Mouse (Mus musculus) heart, embryonic 11.5 days (tissue): Measurements from ENCODE around the gene Dcst1. TPM values are rescaled to one million over a fixed set of nuclear protein-coding genes. Genes with fewer than 3 reads are reported as not detected.
A peak's percentile ranks its signal among the peaks of the same experiment; 100 is the strongest.

Experiments used
- ATAC-seq: fragments of 200-750 bp; cut with Nextera tagmentation; replicated peaks from 2 replicates; pipeline ENCODE4 v1.8.0; 2017; ENCODE audit warnings: moderate library complexity; ENCODE audit not compliant: insufficient number of reproducible peaks, low FRiP score, low TSS enrichment
- H3K27ac ChIP-seq: fragments of 300-500 bp; sonication (generic); 2 replicates; pipeline ENCODE4 v1.5.1; 2014; ENCODE audit warnings: mild to moderate bottlenecking, low read depth, low read length
- H3K27me3 ChIP-seq: fragments of 300-500 bp; sonication (generic); 2 replicates; pipeline ENCODE4 v1.6.1; 2014; ENCODE audit warnings: mild to moderate bottlenecking, low read length, mixed read lengths; ENCODE audit not compliant: control insufficient read depth, insufficient read depth
- H3K36me3 ChIP-seq: fragments of 300-500 bp; sonication (generic); 2 replicates; pipeline ENCODE4 v1.6.1; 2014; ENCODE audit warnings: mild to moderate bottlenecking, low read length, moderate library complexity, mixed read lengths; ENCODE audit not compliant: control insufficient read depth, insufficient read depth
- H3K4me1 ChIP-seq: fragments of 300-500 bp; sonication (generic); 2 replicates; pipeline ENCODE4 v1.6.1; 2014; ENCODE audit warnings: low read length; ENCODE audit not compliant: control insufficient read depth, insufficient read depth
- H3K4me2 ChIP-seq: fragments of 300-500 bp; sonication (generic); 2 replicates; pipeline ENCODE4 v1.6.1; 2014; ENCODE audit warnings: mild to moderate bottlenecking, moderate library complexity
- H3K4me3 ChIP-seq: fragments of 300-500 bp; sonication (generic); 2 replicates; pipeline ENCODE4 v1.5.1; 2014; ENCODE audit warnings: low read depth, low read length
- H3K9ac ChIP-seq: fragments of 300-500 bp; sonication (generic); 2 replicates; pipeline ENCODE4 v1.6.1; 2014; ENCODE audit warnings: mild to moderate bottlenecking, low read depth, low read length, moderate library complexity
- H3K9me3 ChIP-seq: fragments of 300-500 bp; sonication (generic); replicated peaks from 2 replicates; pipeline ENCODE4 v1.6.1; 2016; ENCODE audit warnings: low read length; ENCODE audit not compliant: control insufficient read depth
- WGBS: fragments of 180-500 bp; shearing (Covaris S2); extraction: QIAGEN DNeasy Blood & Tissue Kit; methylation state at CpG from one replicate; pipeline ENCODE4 v1.1.7; 2014; ENCODE audit not compliant: insufficient replicate concordance; 5-methylcytosine and 5-hydroxymethylcytosine counted together
- polyA plus RNA-seq: library from polyadenylated mRNA; unstranded; fragments of >200 nt; fragmentation: Nextera tagmentation; extraction: Ambion mirVana; gene quantifications from 2 replicates; pipeline ENCODE4 v1.2.1, GENCODE M21; 2014

Gene Dcst1
- polyA plus RNA-seq, 1 experiment from 2014 or later, result 0.21 TPM

- Histone ChIP-seq H3K27ac (no peak overlapping the region), H3K36me3 (no peaks in the 10 kb centered on the region), H3K4me3 (no peak overlapping the region), H3K9ac (no peak overlapping the region), H3K4me1 (peaks cover 3% of the 10 kb centered on the region; the same call in 1 of the 2 replicates), H3K4me2 (no peak overlapping the region), H3K27me3 (no peaks in the 10 kb centered on the region), H3K9me3 (no peaks in the 10 kb centered on the region)
- 71% methylated on average over 6 of the region's 6 CpGs for WGBS
- no peak for ATAC-seq
These were observed 5.4 kb downstream of the Dcst1 start for GRCm38 (mm10) chr3:89359630-89360029.

GRCm38 (mm10) chr3:89356029-89356428, 9.0 kb downstream of the Dcst1 start:
- no peak for ATAC-seq
- Histone ChIP-seq H3K27ac (no peak overlapping the region), H3K9me3 (no peaks in the 10 kb centered on the region), H3K36me3 (no peaks in the 10 kb centered on the region), H3K27me3 (peaks cover 6% of the 10 kb centered on the region), H3K9ac (no peak overlapping the region), H3K4me3 (no peak overlapping the region), H3K4me1 (peaks cover 3% of the 10 kb centered on the region; the same call in 1 of the 2 replicates), H3K4me2 (no peak overlapping the region)
- WGBS, result 62% methylated on average over 9 of the region's 9 CpGs

GRCm38 (mm10) chr3:89355512-89355902, 9.5 kb downstream of the Dcst1 start:
- Histone ChIP-seq H3K9ac (no peak overlapping the region), H3K36me3 (no peaks in the 10 kb centered on the region), H3K4me3 (no peak overlapping the region), H3K27me3 (peaks cover 6% of the 10 kb centered on the region), H3K9me3 (no peaks in the 10 kb centered on the region), H3K4me1 (peaks cover 3% of the 10 kb centered on the region; the same call in 1 of the 2 replicates), H3K4me2 (no peak overlapping the region), H3K27ac (no peak overlapping the region)
- no peak for ATAC-seq
- 74% methylated on average over 6 of the region's 6 CpGs for WGBS

- no peak overlapping the region for H3K9ac ChIP-seq
- whole genome bisulfite sequencing, result 20% methylated on average over 5 of the region's 5 CpGs
These were observed 10.1 kb downstream of the Dcst1 start for GRCm38 (mm10) chr3:89354816-89355511.

GRCm38 (mm10) chr3:89351271-89351670, 13.8 kb downstream of the Dcst1 start:
- Histone ChIP-seq H3K9me3 (no peaks in the 10 kb centered on the region), H3K4me1 (peaks cover 12% of the 10 kb centered on the region), H3K27me3 (peaks cover 14% of the 10 kb centered on the region), H3K36me3 (no peaks in the 10 kb centered on the region), H3K9ac (no peak overlapping the region), H3K4me3 (no peak overlapping the region), H3K27ac (no peak overlapping the region), H3K4me2 (no peak overlapping the region)
- no peak for ATAC-seq
- 58% methylated on average over 5 of the region's 5 CpGs for WGBS

More at GRCm38 (mm10) chr3:89354816-89355511, 10.1 kb downstream of the Dcst1 start:
- no peak overlapping the region for H3K27ac ChIP-seq
- H3K9me3 ChIP-seq, result no peaks in the 10 kb centered on the region
- peaks cover 8% of the 10 kb centered on the region for H3K4me1 ChIP-seq
- peaks cover 6% of the 10 kb centered on the region for H3K27me3 ChIP-seq
- no peak overlapping the region for H3K4me2 ChIP-seq
- peak; percentile 46 for ATAC-seq
- no peak overlapping the region for H3K4me3 ChIP-seq
- no peaks in the 10 kb centered on the region for H3K36me3 ChIP-seq

GRCm38 (mm10) chr3:89349869-89350501, 15.1 kb downstream of the Dcst1 start, which contains the start of gene Adam15:
Gene Adam15, minus strand, starts transcription at chr3:89349996.
- Histone ChIP-seq H3K4me1 (peaks cover 10% of the 10 kb centered on the region), H3K27me3 (peaks cover 14% of the 10 kb centered on the region), H3K4me3 (peak within 1 kb of the TSS; percentile 68), H3K4me2 (peak within 1 kb of the TSS; percentile 99), H3K9me3 (no peaks in the 10 kb centered on the region), H3K9ac (peak within 1 kb of the TSS; percentile 68), H3K36me3 (no peaks in the 10 kb centered on the region; the same call in 1 of the 2 replicates), H3K27ac (no peak within 1 kb of the TSS)
- WGBS, result 1% methylated on average over 59 of the region's 59 CpGs
- ATAC-seq, result peak; percentile 85

- Histone ChIP-seq H3K9me3 (no peaks in the 10 kb centered on the region), H3K4me2 (peak overlapping the region; percentile 99), H3K4me1 (peaks cover 9% of the 10 kb centered on the region), H3K27me3 (peaks cover 14% of the 10 kb centered on the region), H3K27ac (no peak overlapping the region), H3K4me3 (peak overlapping the region; percentile 68), H3K36me3 (no peaks in the 10 kb centered on the region; the same call in 1 of the 2 replicates), H3K9ac (peak overlapping the region; percentile 68)
- ATAC-seq, result no peak
- WGBS, result 1% methylated on average over 38 of the region's 38 CpGs
These were observed 15.9 kb downstream of the Dcst1 start for GRCm38 (mm10) chr3:89348911-89349868.

GRCm38 (mm10) chr3:89347916-89348315, 17.1 kb downstream of the Dcst1 start:
- no peaks in the 10 kb centered on the region for H3K9me3 ChIP-seq
- peaks cover 9% of the 10 kb centered on the region for H3K4me1 ChIP-seq
- ATAC-seq, result no peak
- no peak overlapping the region for H3K9ac ChIP-seq
- H3K36me3 ChIP-seq, result peaks cover 5% of the 10 kb centered on the region; the same call in 1 of the 2 replicates
- H3K27me3 ChIP-seq, result peaks cover 14% of the 10 kb centered on the region
- H3K4me2 ChIP-seq, result peak overlapping the region; percentile 99; the same call in 1 of the 2 replicates
- H3K27ac ChIP-seq, result no peak overlapping the region
- H3K4me3 ChIP-seq, result no peak overlapping the region
- 46% methylated on average over 1 of the region's 1 CpGs for WGBS
